Mouse (Mus musculus) embryo, embryonic 9.5 days (tissue): ENCODE measurements at regions not wholly inside any gene's neighbourhood (a gene's known extent, or its start where the extent isn't known, plus 50 kb on each side); places are given as distances from the start of the nearest gene placed in this dataset.

ENCODE experiments used
- DNase-seq: peaks from one replicate; pipeline ENCODE4 v3.0.0-alpha.2; 2017; ENCODE audit errors: extremely low spot score

DNA sequence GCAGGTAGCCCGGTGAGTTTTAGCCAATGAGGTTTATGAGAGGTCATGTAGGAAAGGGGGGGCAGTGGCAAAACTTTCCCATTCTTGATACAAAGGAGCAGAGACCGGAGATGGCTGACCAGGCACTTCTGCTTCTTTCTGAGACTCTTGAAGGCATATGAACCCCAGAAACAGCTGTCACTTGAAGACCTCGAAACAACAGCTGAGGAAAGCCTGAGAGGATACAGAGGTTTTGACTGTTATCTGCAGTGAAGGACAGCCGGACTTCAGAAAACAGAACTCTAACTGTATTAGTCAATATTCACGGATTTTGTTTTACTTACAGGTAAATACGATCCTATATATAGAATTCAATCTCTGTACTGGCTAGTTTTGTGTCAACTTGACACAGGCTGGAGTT lies 50.0 kb upstream of the Tiparp start:
- DNase-seq: no peak

- DNase-seq: no peak
These were observed 51.1 kb upstream of the Tiparp start for GRCm38 (mm10) chr3:65477111-65477510.

GRCm38 (mm10) chr3:65476091-65476953 lies 51.9 kb upstream of the Tiparp start:
- no peak for DNase-seq

DNA sequence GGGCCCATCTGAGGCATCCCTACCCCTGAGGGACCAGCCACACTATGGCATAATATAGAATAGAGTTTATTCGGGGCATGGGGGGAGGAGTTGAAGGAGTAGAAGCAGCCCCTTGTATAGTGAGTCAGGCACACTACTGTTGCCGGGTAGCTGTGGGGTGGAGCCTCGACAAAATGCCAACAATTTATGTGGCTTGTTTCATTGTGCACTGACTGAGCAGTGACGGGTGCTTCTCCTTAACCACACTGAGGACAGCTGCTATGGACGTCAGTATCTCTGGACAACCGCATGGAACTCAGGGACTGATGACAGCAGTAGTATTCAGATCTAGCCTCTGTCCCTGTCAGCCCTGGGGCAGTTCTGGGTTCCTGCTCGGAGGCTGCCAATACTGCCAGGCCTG lies 53.6 kb upstream of the Tiparp start:
- DNase-seq: no peak

DNA sequence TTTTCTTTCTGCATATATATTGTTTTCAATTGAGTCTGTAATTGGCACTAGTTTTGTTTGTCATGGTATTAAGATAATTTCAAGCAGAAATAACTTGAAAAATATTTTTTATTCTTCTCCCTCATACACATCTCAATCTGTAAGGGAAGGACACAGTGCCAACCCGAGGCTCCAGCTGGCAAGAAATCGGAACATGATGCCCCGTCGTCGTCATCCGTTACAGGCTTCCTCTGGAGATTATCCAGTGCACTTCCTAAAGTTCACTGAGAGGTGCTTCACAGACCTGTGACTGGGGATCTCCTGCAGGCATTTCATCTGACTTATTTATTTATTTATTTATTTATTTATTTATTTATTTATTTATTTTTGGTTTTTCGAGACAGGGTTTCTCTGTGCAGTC lies 56.4 kb upstream of the Tiparp start:
- DNase-seq: no peak

- DNase-seq: no peak
These were observed 59.0 kb upstream of the Tiparp start for GRCm38 (mm10) chr3:65469207-65469606.

- no peak for DNase-seq
These were observed 63.4 kb upstream of the Tiparp start for GRCm38 (mm10) chr3:65464769-65465168.

DNA sequence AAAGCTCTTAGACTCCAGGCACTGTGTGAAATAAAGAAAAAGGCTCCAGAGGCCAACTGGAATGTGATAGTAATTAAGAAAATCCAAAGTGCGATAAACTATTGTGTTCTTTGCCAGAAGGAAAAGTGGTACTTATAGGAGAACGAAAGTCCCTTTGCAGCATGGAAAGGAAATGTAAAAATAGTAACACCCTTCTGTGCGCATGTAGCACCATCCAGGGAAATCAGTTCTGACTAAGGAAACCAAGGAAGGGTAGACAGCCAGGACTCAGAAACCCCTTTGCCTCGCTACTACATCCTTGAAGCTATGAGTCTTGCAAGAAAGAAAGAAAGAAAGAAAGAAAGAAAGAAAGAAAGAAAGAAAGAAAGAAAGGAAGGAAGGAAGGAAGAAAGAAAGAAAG lies 67.3 kb upstream of the Tiparp start:
- no peak for DNase-seq

DNA sequence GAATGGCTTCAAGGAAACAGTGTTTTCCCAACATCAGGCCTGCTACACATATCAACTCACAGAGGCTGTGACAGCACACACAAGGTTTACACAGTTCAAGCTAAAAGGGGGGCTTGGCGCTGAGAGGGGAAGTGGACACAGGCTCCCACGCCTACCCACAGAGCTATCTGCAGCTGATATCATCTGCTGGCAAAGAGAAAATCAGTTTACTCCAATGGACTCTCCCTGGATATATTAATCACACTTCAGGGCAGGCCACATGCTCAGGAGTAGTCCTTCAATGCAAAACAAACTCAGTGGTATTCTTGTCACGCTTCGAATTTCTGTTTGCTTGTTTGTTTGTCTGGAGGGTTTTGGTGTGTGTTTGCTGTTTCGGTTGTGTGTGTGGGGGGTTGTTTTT lies 67.3 kb upstream of the Ssr3 start:
- no peak for DNase-seq

DNA sequence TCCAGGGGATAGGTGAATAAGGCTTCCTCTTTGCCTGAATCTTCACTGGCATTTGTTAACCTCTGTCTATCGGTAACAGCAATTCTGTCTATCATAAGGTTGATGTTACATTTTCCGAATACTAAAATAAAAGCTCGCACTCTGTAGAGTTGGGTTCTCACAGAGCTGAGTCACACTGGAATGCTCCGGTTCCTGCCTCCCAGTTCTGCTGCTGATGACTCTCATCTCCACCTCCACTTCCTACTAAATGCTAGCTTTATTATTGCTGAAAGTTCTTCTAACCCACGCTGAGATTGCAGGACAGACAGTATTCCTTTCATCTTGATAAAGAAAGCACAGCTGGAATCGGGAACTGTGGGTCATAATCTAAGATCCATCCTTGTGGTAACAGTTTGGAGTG lies 65.5 kb upstream of the Ssr3 start:
- DNase-seq: no peak

GRCm38 (mm10) chr3:65455597-65456284 lies 63.3 kb upstream of the Ssr3 start:
- DNase-seq: peak; percentile 32

DNA sequence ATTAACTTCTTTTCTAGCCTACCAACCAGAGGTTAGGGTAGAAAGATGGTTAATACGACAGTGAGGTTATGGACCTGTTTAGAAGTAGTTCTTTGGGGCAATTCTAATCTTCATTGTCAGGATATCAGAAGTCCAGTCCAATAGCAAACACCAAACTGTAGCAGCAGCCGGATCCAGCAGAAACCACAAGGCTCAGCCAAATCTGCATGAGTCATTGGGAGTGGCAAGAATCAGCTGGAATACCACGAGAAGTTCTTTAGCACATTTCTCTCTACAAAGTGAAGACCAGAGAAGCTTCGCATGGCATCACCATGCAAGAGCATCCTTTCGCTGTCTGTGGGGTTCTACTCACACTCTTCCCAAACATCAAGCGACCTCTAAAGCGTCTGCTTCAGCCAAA lies 61.9 kb upstream of the Ssr3 start:
- no peak for DNase-seq

DNA sequence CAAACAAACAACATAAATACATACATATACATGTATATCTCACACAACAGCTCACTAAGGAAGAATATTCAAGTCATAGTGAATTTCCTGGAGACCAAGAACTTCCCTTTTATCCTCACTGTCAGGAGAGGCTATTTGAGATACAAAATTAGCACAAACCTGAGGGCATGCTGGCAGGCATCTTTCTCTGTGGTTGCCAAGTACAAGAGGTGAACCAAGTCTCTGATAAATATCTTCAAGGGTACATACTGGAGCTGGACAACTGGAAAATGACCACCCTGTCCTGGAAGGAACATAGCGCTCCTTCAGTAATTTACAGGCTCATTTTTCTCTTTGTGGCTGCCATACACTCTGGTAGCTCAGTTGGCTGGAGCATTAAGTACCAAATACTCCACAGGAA lies 56.8 kb upstream of the Ssr3 start:
- DNase-seq: no peak

DNA sequence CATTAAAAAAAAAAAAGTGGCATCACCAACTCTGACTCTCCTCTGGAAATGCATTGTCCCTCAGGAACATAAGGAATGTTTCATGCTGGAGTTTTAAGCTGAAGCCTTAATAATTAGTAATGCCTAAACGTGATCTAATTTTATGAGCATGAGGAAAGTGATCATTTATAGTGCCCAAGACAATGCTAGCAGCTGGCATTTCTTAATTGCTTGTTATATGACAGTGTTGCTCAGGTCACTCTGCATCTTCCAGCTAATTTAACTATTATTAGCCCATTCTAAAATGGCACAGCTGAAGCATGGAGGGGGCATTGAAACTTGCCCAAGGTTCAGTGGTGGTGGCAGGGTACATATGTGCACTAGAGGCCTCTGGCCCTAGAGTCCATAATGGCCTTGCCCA lies 51.3 kb upstream of the Ssr3 start:
- DNase-seq: no peak

- no peak for DNase-seq
These were observed 50.5 kb upstream of the Ssr3 start for GRCm38 (mm10) chr3:65442946-65443345.

- DNase-seq: no peak
These were observed 49.8 kb upstream of the Ssr3 start for GRCm38 (mm10) chr3:65442269-65442668.
